Mouse (Mus musculus) C2C12 (cell line): ENCODE results near the gene Gramd1b.

Experiments
- CEBPB ChIP-seq: IDR thresholded peaks from one replicate; pipeline ENCODE4 v1.6.1; 2011; ENCODE audit warnings: low read depth, mild to moderate bottlenecking, control low read depth, moderate library complexity
- CTCF ChIP-seq: IDR thresholded peaks from one replicate; pipeline ENCODE4 v1.5.1; 2011; ENCODE audit not compliant: control insufficient read depth, insufficient read depth, insufficient read length
- MAX ChIP-seq: IDR thresholded peaks from one replicate; pipeline ENCODE4 v1.6.1; 2011; ENCODE audit warnings: mild to moderate bottlenecking, control low read depth
- MYOD1 ChIP-seq: IDR thresholded peaks from one replicate; pipeline ENCODE4 v1.6.1; 2011; ENCODE audit warnings: low read depth; ENCODE audit not compliant: control insufficient read depth, insufficient read length
- MYOG ChIP-seq: IDR thresholded peaks from one replicate; pipeline ENCODE4 v1.6.1; 2011; ENCODE audit not compliant: control insufficient read depth, insufficient read length; ENCODE audit errors: extremely low read depth
- USF1 ChIP-seq: IDR thresholded peaks from one replicate; pipeline ENCODE4 v1.6.1; 2011; ENCODE audit warnings: low read depth, mild to moderate bottlenecking, control low read depth, moderate library complexity

DNA sequence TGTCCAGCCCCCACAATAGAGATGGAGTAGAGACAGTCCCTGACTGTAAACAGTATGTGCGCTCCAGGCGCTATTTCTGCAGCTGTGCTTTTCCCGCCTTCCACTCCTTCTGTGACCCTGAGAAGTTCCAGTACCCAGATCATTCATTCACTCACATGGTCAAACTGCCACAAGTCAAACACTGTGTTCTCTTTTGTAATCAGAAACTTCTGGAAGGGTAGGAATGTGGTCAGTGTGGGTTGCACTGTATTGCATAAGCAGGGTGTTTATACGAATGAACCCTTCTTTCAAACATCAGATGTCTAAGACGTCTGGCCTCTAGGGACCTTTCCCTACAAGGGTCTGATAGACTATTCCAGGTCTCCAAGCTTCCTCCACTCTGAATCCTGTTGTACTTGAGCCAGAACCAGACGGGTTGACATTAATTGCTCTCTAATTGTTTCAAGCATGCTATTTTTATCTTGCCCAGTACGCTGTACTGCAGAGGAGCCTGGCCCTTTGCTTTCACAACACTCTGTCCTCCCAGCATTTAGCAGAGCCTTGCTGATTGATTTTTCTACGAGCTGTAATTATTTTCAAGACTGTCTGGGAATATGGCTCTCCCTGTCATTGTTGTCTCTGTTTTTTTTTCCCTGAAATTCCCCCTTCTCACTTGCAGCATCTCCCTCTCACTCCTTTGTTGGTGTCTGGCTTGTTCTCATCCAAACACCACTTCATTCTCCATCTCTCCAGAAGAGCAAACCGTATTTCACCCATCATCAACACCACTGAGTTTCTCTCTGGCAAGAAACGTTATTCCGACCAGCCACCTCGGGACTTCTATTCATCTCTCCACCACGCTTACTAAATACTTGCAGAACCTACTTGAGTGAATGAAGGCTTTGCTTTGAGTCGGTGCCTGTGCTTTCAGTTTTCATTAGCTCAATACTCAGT is 44.1 kb upstream of the Gramd1b start:
- TF ChIP-seq CTCF, result no peak
- TF ChIP-seq MAX, result no peak
- TF ChIP-seq USF1, result no peak
- TF ChIP-seq MYOG, result no peak
- no peak for TF ChIP-seq CEBPB
- no peak for TF ChIP-seq MYOD1
